Mouse (Mus musculus) cerebellum, adult 8-10 months (tissue): Measurements from ENCODE around the gene Gprasp1.

Source experiments
- DNase-seq: peaks from one replicate; pipeline ENCODE4 v3.0.0; 2022

The Gprasp1 gene

DNA sequence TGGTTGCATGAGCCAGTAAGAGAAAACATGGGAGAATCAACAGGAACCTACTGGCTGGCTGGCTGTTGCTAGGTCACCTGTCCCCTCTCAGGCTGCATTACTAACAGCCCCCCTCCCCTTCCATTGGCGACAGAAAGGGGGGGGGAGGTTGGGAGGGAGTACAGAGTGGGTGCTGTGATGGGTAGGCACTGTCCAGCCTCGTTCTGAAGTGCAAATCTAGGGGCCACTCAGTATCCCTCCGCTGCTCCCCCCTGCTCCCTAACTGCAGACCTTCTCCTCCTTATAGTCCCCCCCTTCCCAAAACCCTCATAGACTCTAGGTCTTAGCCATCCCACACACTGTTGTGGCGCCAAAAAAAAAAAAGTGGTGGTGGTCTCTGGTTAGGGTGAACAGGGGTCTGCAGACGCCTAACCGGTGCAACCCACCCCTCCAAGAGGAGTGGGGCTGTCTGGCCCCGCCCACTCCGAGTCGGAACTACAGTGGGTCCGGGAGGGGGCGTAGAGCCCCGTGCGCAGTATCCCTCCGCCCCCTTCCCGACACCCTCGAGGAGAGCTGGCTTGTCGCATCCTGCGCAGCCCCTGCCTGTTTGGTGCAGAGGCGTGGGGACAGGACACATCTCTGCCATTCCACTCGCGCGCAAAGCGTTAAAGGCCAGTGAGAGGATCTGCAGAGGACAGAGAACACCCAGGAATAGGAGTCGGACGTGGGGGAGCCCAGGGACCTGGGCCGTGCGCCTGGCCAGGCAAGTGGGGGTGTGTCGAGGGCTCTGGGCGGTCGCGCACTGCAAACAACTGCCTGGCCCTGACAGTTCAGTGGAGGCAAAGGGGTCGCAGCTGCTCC lies 96.2 kb downstream of the Gprasp1 start, which contains the start of gene Gprasp2:
Gene Gprasp2 (plus strand): TSS at position 514 of the 840 bp plus-strand sequence.
- DNase-seq = peak; percentile 56

- peak; percentile 46 for DNase-seq
These were observed 97.2 kb downstream of the Gprasp1 start for GRCm38 (mm10) chrX:135839397-135840391.
